Mouse (Mus musculus) midbrain, embryonic 10.5 days (tissue): ENCODE data around the gene Mov10. TPM values are rescaled to one million over a fixed set of nuclear protein-coding genes. Genes with fewer than 3 reads are reported as not detected.
A peak's percentile ranks its signal among the peaks of the same experiment; 100 is the strongest.

ENCODE experiments used
- DNase-seq: peaks from one replicate; pipeline ENCODE4 v3.0.0-alpha.2; 2017; ENCODE audit warnings: low spot score
- H3K27ac ChIP-seq: fragments of 300-500 bp; sonication (generic); replicated peaks from 2 replicates; pipeline ENCODE4 v1.5.1; 2016; ENCODE audit warnings: mild to moderate bottlenecking
- H3K27me3 ChIP-seq: fragments of 300-500 bp; sonication (generic); 2 replicates; pipeline ENCODE4 v1.6.1; 2016; ENCODE audit warnings: low read depth, mild to moderate bottlenecking; ENCODE audit not compliant: poor library complexity, severe bottlenecking
- H3K36me3 ChIP-seq: fragments of 300-500 bp; sonication (generic); 2 replicates; pipeline ENCODE4 v1.6.1; 2016; ENCODE audit warnings: mild to moderate bottlenecking, moderate library complexity
- H3K4me1 ChIP-seq: fragments of 300-500 bp; sonication (generic); 2 replicates; pipeline ENCODE4 v1.6.1; 2016
- H3K4me3 ChIP-seq: fragments of 300-500 bp; sonication (generic); 2 replicates; pipeline ENCODE4 v1.5.1; 2016; ENCODE audit warnings: mild to moderate bottlenecking, moderate library complexity
- H3K9me3 ChIP-seq: fragments of 300-500 bp; sonication (generic); replicated peaks from 2 replicates; pipeline ENCODE4 v1.6.1; 2016; ENCODE audit warnings: mild to moderate bottlenecking
- WGBS: fragments of 180-500 bp; shearing (Covaris S2); methylation state at CpG from one replicate; pipeline ENCODE4 v1.1.7; 2016; 5-methylcytosine and 5-hydroxymethylcytosine counted together
- polyA plus RNA-seq: library from polyadenylated mRNA; unstranded; fragments of >200 nt; fragmentation: Nextera tagmentation; extraction: Ambion mirVana; gene quantifications from 2 replicates; pipeline ENCODE4 v1.2.1, GENCODE M21; 2016

Gene Mov10
- polyA plus RNA-seq, 1 experiment from 2014 or later: 13.5 TPM

- peak; percentile 88 for DNase-seq
- no peaks in the 10 kb centered on the region for H3K9me3 ChIP-seq
- whole genome bisulfite sequencing: under 1% methylated on average over 44 of the region's 52 CpGs
- peaks cover 20% of the 10 kb centered on the region for H3K36me3 ChIP-seq
- H3K4me1 ChIP-seq: peaks cover 48% of the 10 kb centered on the region
- H3K27ac ChIP-seq: peak overlapping the region; percentile 86
- peaks cover 65% of the 10 kb centered on the region for H3K27me3 ChIP-seq
- H3K4me3 ChIP-seq: peak overlapping the region; percentile 65
These were observed 29.6 kb downstream of the Mov10 start for GRCm38 (mm10) chr3:104788561-104789311.

GRCm38 (mm10) chr3:104788075-104788474 lies 30.3 kb downstream of the Mov10 start, which contains the start of gene Rhoc:
Rhoc (plus strand) TSS chr3:104788375.
- H3K4me1 ChIP-seq: peaks cover 42% of the 10 kb centered on the region
- H3K4me3 ChIP-seq: peak within 1 kb of the TSS; percentile 65
- no peaks in the 10 kb centered on the region for H3K9me3 ChIP-seq
- H3K27ac ChIP-seq: peak within 1 kb of the TSS; percentile 86
- 35% methylated on average over 3 of the region's 3 CpGs for WGBS
- no peak for DNase-seq
- H3K27me3 ChIP-seq: peaks cover 71% of the 10 kb centered on the region
- peaks cover 14% of the 10 kb centered on the region for H3K36me3 ChIP-seq

GRCm38 (mm10) chr3:104785284-104785683 lies 33.1 kb downstream of the Mov10 start:
- no peaks in the 10 kb centered on the region for H3K9me3 ChIP-seq
- H3K27me3 ChIP-seq: peaks cover 90% of the 10 kb centered on the region
- no peak overlapping the region for H3K27ac ChIP-seq
- WGBS: 86% methylated on average over 6 of the region's 6 CpGs
- peaks cover 42% of the 10 kb centered on the region for H3K4me1 ChIP-seq
- DNase-seq: no peak
- no peaks in the 10 kb centered on the region for H3K36me3 ChIP-seq
- H3K4me3 ChIP-seq: no peak overlapping the region

GRCm38 (mm10) chr3:104783971-104784500 lies 34.3 kb downstream of the Mov10 start:
- no peaks in the 10 kb centered on the region for H3K9me3 ChIP-seq
- H3K27ac ChIP-seq: no peak overlapping the region
- H3K36me3 ChIP-seq: no peaks in the 10 kb centered on the region
- peaks cover 93% of the 10 kb centered on the region for H3K27me3 ChIP-seq
- 42% methylated on average over 14 of the region's 14 CpGs for WGBS
- no peak for DNase-seq
- peaks cover 30% of the 10 kb centered on the region for H3K4me1 ChIP-seq
- H3K4me3 ChIP-seq: no peak overlapping the region

- Histone ChIP-seq H3K4me3 (peak overlapping the region; percentile 60; the same call in 1 of the 2 replicates), H3K9me3 (no peaks in the 10 kb centered on the region), H3K4me1 (peaks cover 26% of the 10 kb centered on the region), H3K27ac (no peak overlapping the region), H3K27me3 (peaks cover 100% of the 10 kb centered on the region), H3K36me3 (no peaks in the 10 kb centered on the region)
- no peak for DNase-seq
- 14% methylated on average over 12 of the region's 12 CpGs for WGBS
These were observed 36.2 kb downstream of the Mov10 start for GRCm38 (mm10) chr3:104782061-104782681.

- H3K27ac ChIP-seq: no peak within 1 kb of the TSS; the same call in 1 of the 2 replicates
- 0% methylated on average over 26 of the region's 26 CpGs for WGBS
- H3K9me3 ChIP-seq: no peaks in the 10 kb centered on the region
- H3K4me1 ChIP-seq: peaks cover 29% of the 10 kb centered on the region
- no peaks in the 10 kb centered on the region for H3K36me3 ChIP-seq
- H3K27me3 ChIP-seq: peaks cover 100% of the 10 kb centered on the region
- H3K4me3 ChIP-seq: peak within 1 kb of the TSS; percentile 60
- peak; percentile 38 for DNase-seq
These were observed 36.9 kb downstream of the Mov10 start, which contains the start of gene Fam19a3 for GRCm38 (mm10) chr3:104781471-104781903. Fam19a3 (minus strand) TSS chr3:104781840.

GRCm38 (mm10) chr3:104780561-104781420 lies 37.6 kb downstream of the Mov10 start, which contains the start of gene Ppm1j:
Ppm1j (plus strand) TSS chr3:104781056.
- Histone ChIP-seq H3K4me1 (peaks cover 33% of the 10 kb centered on the region), H3K27me3 (peaks cover 100% of the 10 kb centered on the region), H3K9me3 (no peaks in the 10 kb centered on the region), H3K36me3 (no peaks in the 10 kb centered on the region), H3K4me3 (peak within 1 kb of the TSS; percentile 60), H3K27ac (no peak within 1 kb of the TSS; the same call in 1 of the 2 replicates)
- DNase-seq: peak; percentile 60
- 1% methylated on average over 56 of the region's 56 CpGs for WGBS

GRCm38 (mm10) chr3:104779949-104780348 lies 38.4 kb downstream of the Mov10 start:
- peak; percentile 80 for DNase-seq
- H3K9me3 ChIP-seq: no peaks in the 10 kb centered on the region
- H3K36me3 ChIP-seq: no peaks in the 10 kb centered on the region
- no peak overlapping the region for H3K4me3 ChIP-seq
- peaks cover 99% of the 10 kb centered on the region for H3K27me3 ChIP-seq
- peaks cover 33% of the 10 kb centered on the region for H3K4me1 ChIP-seq
- 2% methylated on average over 7 of the region's 7 CpGs for WGBS
- H3K27ac ChIP-seq: no peak overlapping the region

GRCm38 (mm10) chr3:104777342-104777741 lies 41.0 kb downstream of the Mov10 start:
- Histone ChIP-seq H3K4me3 (peak overlapping the region; percentile 52), H3K27me3 (peaks cover 97% of the 10 kb centered on the region), H3K36me3 (no peaks in the 10 kb centered on the region), H3K9me3 (no peaks in the 10 kb centered on the region), H3K4me1 (peaks cover 33% of the 10 kb centered on the region), H3K27ac (no peak overlapping the region)
- DNase-seq: peak; percentile 68
- 2% methylated on average over 20 of the region's 20 CpGs for WGBS

GRCm38 (mm10) chr3:104773301-104773700 lies 45.1 kb downstream of the Mov10 start:
- Histone ChIP-seq H3K9me3 (no peaks in the 10 kb centered on the region), H3K27me3 (peaks cover 87% of the 10 kb centered on the region), H3K4me3 (no peak overlapping the region), H3K36me3 (no peaks in the 10 kb centered on the region), H3K4me1 (peaks cover 23% of the 10 kb centered on the region), H3K27ac (no peak overlapping the region)
- WGBS: 61% methylated on average over 7 of the region's 7 CpGs
- no peak for DNase-seq

- WGBS: 69% methylated on average over 6 of the region's 6 CpGs
- H3K36me3 ChIP-seq: no peaks in the 10 kb centered on the region
- no peak overlapping the region for H3K27ac ChIP-seq
- DNase-seq: no peak
- peaks cover 17% of the 10 kb centered on the region for H3K4me1 ChIP-seq
- no peak overlapping the region for H3K4me3 ChIP-seq
- H3K9me3 ChIP-seq: no peaks in the 10 kb centered on the region
- peaks cover 78% of the 10 kb centered on the region for H3K27me3 ChIP-seq
These were observed 46.9 kb downstream of the Mov10 start for GRCm38 (mm10) chr3:104771460-104771859.

GRCm38 (mm10) chr3:104770918-104771317 lies 47.4 kb downstream of the Mov10 start:
- Histone ChIP-seq H3K4me3 (no peak overlapping the region), H3K27me3 (peaks cover 72% of the 10 kb centered on the region), H3K9me3 (no peaks in the 10 kb centered on the region), H3K4me1 (peaks cover 14% of the 10 kb centered on the region), H3K36me3 (no peaks in the 10 kb centered on the region), H3K27ac (no peak overlapping the region)
- DNase-seq: no peak
- 85% methylated on average over 3 of the region's 3 CpGs for whole genome bisulfite sequencing
